Mouse (Mus musculus): ENCODE results near the gene Hfe. TPM values are rescaled to one million over a fixed set of nuclear protein-coding genes. Genes with fewer than 3 reads are reported as not detected.
"Not testable (repeated sequence)": the region's sequence is repeated elsewhere in the genome, so short reads cannot be mapped to it uniquely, and the experiment has no call there.

Gene Hfe
- total and polyA plus RNA-seq, 3 experiments, result 0.08 to 1.0 (median 0.39) TPM

- Histone ChIP-seq H3K4me3 (replicated peaks in 1 of 3; ENCODE audit: low read depth in 2 of 3, low read length in 2 of 3, poor library complexity in 1 of 3) (peak within 1 kb of the TSS; percentile 4 to 49 (median 49)), H3K27ac (ENCODE audit: insufficient read depth, low read depth) (peak within 1 kb of the TSS; percentile 99), H3K4me2 (ENCODE audit: insufficient read depth, low read depth, poor library complexity, severe bottlenecking) (peak within 1 kb of the TSS; percentile 93; the same call in 1 of the 2 replicates), H3K9ac (ENCODE audit: insufficient read depth, low read depth) (peak within 1 kb of the TSS; percentile 99), H3K4me1 (ENCODE audit: control insufficient read depth in 1 of 2, insufficient read depth in 2 of 2) (peaks cover 3 to 45% of the 10 kb centered on the region in 2 experiments; a peak in 3 of 4 replicates)
- H3K36me3 ChIP-seq (replicated peaks in 1 of 2; ENCODE audit: control insufficient read depth in 1 of 2, insufficient read depth in 1 of 2, low read length in 1 of 2); in situ Hi-C loops (cut with MboI; ENCODE audit: low pct_ligation_motif_present, low pct_unique_long_range_greater_than_20kb, low sequenced_read_pairs); H3K27me3 ChIP-seq (replicated peaks); H3K9me3 ChIP-seq (replicated peaks; ENCODE audit: low read length); H3K79me2 ChIP-seq (replicated peaks; ENCODE audit: control insufficient read depth, extremely low read depth, insufficient read depth, poor library complexity, severe bottlenecking): not testable (repeated sequence)
- peak; percentile 94 for DNase-seq (ENCODE audit: extremely low read depth)
- TF ChIP-seq NELFE (IDR thresholded peaks at IDR 0.05; ENCODE audit: low read depth, low read length) (peak; percentile 99), POLR2AphosphoS2 (IDR thresholded peaks at IDR 0.05; ENCODE audit: low read depth, low read length) (peak; percentile 99; the same call in 1 of the 2 replicates), HCFC1 (IDR thresholded peaks at IDR 0.05; ENCODE audit: low read depth, low read length) (peak; percentile 63), RCOR1 (conservative IDR thresholded peaks at IDR 0.05; ENCODE audit: low read depth, low read length) (peak; percentile 52), CHD2 (IDR thresholded peaks at IDR 0.05; ENCODE audit: low read length) (peak; percentile 93), MEF2A (IDR thresholded peaks at IDR 0.05; ENCODE audit: borderline replicate concordance, low read depth, low read length) (peak; percentile 50; the same call in 1 of the 2 replicates), ZMIZ1 (IDR thresholded peaks at IDR 0.05; ENCODE audit: low read depth, low read length) (peak; percentile 99), UBTF (IDR thresholded peaks at IDR 0.05; ENCODE audit: low read depth, low read length) (peak; percentile 94; the same call in 1 of the 2 replicates), ELF1 (IDR thresholded peaks at IDR 0.05; ENCODE audit: low read depth, low read length) (0 out of 2 replicates have a peak, but pooled peaks have one; percentile 8), MXI1 (IDR thresholded peaks at IDR 0.05; ENCODE audit: low read depth, low read length) (peak; percentile 72), NRF1 (IDR thresholded peaks at IDR 0.05; ENCODE audit: low read depth, low read length) (peak; percentile 76), SIN3A (IDR thresholded peaks at IDR 0.05; ENCODE audit: low read length) (peak; percentile 57; the same call in 1 of the 2 replicates), TBP (conservative IDR thresholded peaks at IDR 0.05; ENCODE audit: low read depth, low read length) (peak; percentile 99), TCF12 (IDR thresholded peaks at IDR 0.05; ENCODE audit: low read depth, low read length) (peak; percentile 96), POLR2A (IDR thresholded peaks at IDR 0.05; ENCODE audit: low read depth, low read length) (peak; percentile 97)
- dilution Hi-C loops (cut with MboI; ENCODE audit: extremely low pct_ligation_motif_present, extremely low pct_unique_long_range_greater_than_20kb, low sequenced_read_pairs), result loop anchor here (10.0 kb wide), 1 partner anchor 52 kb away; the partner anchor contains the start of genes Hist1h1t and Hist1h4c
These were observed 35.8 kb upstream of the Hfe start, which contains the start of gene Hist1h2bb for GRCm38 (mm10) chr13:23746201-23747080. TSS of gene Hist1h2bb (plus strand) at chr13:23746734.

GRCm38 (mm10) chr13:23745381-23746161 is 34.9 kb upstream of the Hfe start, which contains the start of gene Hist1h3c:
TSS of gene Hist1h3c (minus strand) at chr13:23745602.
- Histone ChIP-seq H3K9me3 (replicated peaks; ENCODE audit: low read length) (no peaks in the 10 kb centered on the region), H3K4me1 (ENCODE audit: control insufficient read depth in 1 of 2, insufficient read depth in 2 of 2) (peaks cover 3 to 45% of the 10 kb centered on the region in 2 experiments; a peak in 3 of 4 replicates), H3K27ac (ENCODE audit: insufficient read depth, low read depth) (peak within 1 kb of the TSS; percentile 93), H3K79me2 (replicated peaks; ENCODE audit: control insufficient read depth, extremely low read depth, insufficient read depth, poor library complexity, severe bottlenecking) (no peaks in the 10 kb centered on the region), H3K4me2 (ENCODE audit: insufficient read depth, low read depth, poor library complexity, severe bottlenecking) (peak within 1 kb of the TSS; percentile 74; the same call in 1 of the 2 replicates), H3K27me3 (replicated peaks) (no peaks in the 10 kb centered on the region), H3K4me3 (replicated peaks in 1 of 3; ENCODE audit: low read depth in 2 of 3, low read length in 2 of 3, poor library complexity in 1 of 3) (peak within 1 kb of the TSS; percentile 13 to 49 (median 49)), H3K36me3 (replicated peaks in 1 of 2; ENCODE audit: control insufficient read depth in 1 of 2, insufficient read depth in 1 of 2, low read length in 1 of 2) (no peaks in the 10 kb centered on the region), H3K9ac (ENCODE audit: insufficient read depth, low read depth) (peak within 1 kb of the TSS; percentile 99)
- dilution Hi-C loops (cut with MboI; ENCODE audit: extremely low pct_ligation_motif_present, extremely low pct_unique_long_range_greater_than_20kb, low sequenced_read_pairs), result loop anchor here (10.0 kb wide), 1 partner anchor 51 kb away; the partner anchor contains the start of genes Hist1h1t and Hist1h4c
- DNase-seq (ENCODE audit: extremely low read depth), result peak; percentile 95
- in situ Hi-C loops (cut with MboI; ENCODE audit: low pct_ligation_motif_present, low pct_unique_long_range_greater_than_20kb, low sequenced_read_pairs), result no loop called here
- no peak for TF ChIP-seq SMC3 (IDR thresholded peaks at IDR 0.05; ENCODE audit: low read depth, low read length)
- no peak for TF ChIP-seq ELF1 (IDR thresholded peaks at IDR 0.05; ENCODE audit: low read depth, low read length)
- peak; percentile 47; the same call in 1 of the 2 replicates for TF ChIP-seq MXI1 (IDR thresholded peaks at IDR 0.05; ENCODE audit: low read depth, low read length)
- TF ChIP-seq RAD21 (IDR thresholded peaks at IDR 0.05; ENCODE audit: low read depth, low read length), result no peak
- TF ChIP-seq UBTF (IDR thresholded peaks at IDR 0.05; ENCODE audit: low read depth, low read length), result peak; percentile 91; the same call in 1 of the 2 replicates
- no peak for TF ChIP-seq ZKSCAN1 (IDR thresholded peaks at IDR 0.05; ENCODE audit: borderline replicate concordance, low read depth, low read length)
- peak; percentile 99 for TF ChIP-seq TBP (conservative IDR thresholded peaks at IDR 0.05; ENCODE audit: low read depth, low read length)
- no peak for TF ChIP-seq MAX (IDR thresholded peaks at IDR 0.05; ENCODE audit: low read length)
- peak; percentile 65 for TF ChIP-seq HCFC1 (IDR thresholded peaks at IDR 0.05; ENCODE audit: low read depth, low read length)
- no peak for TF ChIP-seq MAZ (IDR thresholded peaks at IDR 0.05; ENCODE audit: low read depth, low read length)
- TF ChIP-seq SIN3A (IDR thresholded peaks at IDR 0.05; ENCODE audit: low read length), result peak; percentile 60; the same call in 1 of the 2 replicates
- TF ChIP-seq MEF2A (IDR thresholded peaks at IDR 0.05; ENCODE audit: borderline replicate concordance, low read depth, low read length), result 0 out of 2 replicates have a peak, but pooled peaks have one; percentile 19
- peak; percentile 91 for TF ChIP-seq ZNF384 (IDR thresholded peaks at IDR 0.05; ENCODE audit: low read depth, low read length)
- TF ChIP-seq GABPA (IDR thresholded peaks at IDR 0.05; ENCODE audit: insufficient replicate concordance, low read depth, low read length), result no peak
- peak; percentile 59; the same call in 1 of the 2 replicates for TF ChIP-seq CHD2 (IDR thresholded peaks at IDR 0.05; ENCODE audit: low read length)
- no peak for TF ChIP-seq IRF4 (IDR thresholded peaks at IDR 0.05; ENCODE audit: low read depth, low read length)
- peak; percentile 99 for TF ChIP-seq ZMIZ1 (IDR thresholded peaks at IDR 0.05; ENCODE audit: low read depth, low read length)
- peak; percentile 87; the same call in 1 of the 2 replicates for TF ChIP-seq POLR2AphosphoS2 (IDR thresholded peaks at IDR 0.05; ENCODE audit: low read depth, low read length)
- peak; percentile 68 for TF ChIP-seq TCF12 (IDR thresholded peaks at IDR 0.05; ENCODE audit: low read depth, low read length)
- TF ChIP-seq BHLHE40 (IDR thresholded peaks at IDR 0.05; ENCODE audit: low read depth, low read length), result no peak

Measured in CH12.LX (cell line).